Mouse (Mus musculus) kidney, adult 11 months (tissue): Measurements from ENCODE around the gene Grk2.
A peak's percentile ranks its signal among the peaks of the same experiment; 100 is the strongest.

Experiments used
- DNase-seq: peaks from one replicate; pipeline ENCODE4 v3.0.0; 2022

Grk2 gene

GRCm38 (mm10) chr19:4306190-4306577 lies at the start of gene Grk2:
Grk2 (minus strand) TSS chr19:4306222.
- DNase-seq, result peak; percentile 67

GRCm38 (mm10) chr19:4349455-4349854 lies 43.4 kb upstream of the Grk2 start:
- no peak for DNase-seq

GRCm38 (mm10) chr19:4346479-4346878 lies 40.5 kb upstream of the Grk2 start:
- no peak for DNase-seq

- peak; percentile 64 for DNase-seq
Observed at GRCm38 (mm10) chr19:4338162-4338561, 32.1 kb upstream of the Grk2 start.

- DNase-seq, result peak; percentile 98
Observed at GRCm38 (mm10) chr19:4333791-4334190, 27.8 kb upstream of the Grk2 start.

- no peak for DNase-seq
Observed at GRCm38 (mm10) chr19:4333100-4333775, 27.2 kb upstream of the Grk2 start.

- peak; percentile 61 for DNase-seq
Observed at GRCm38 (mm10) chr19:4332653-4333052, 26.6 kb upstream of the Grk2 start.

- DNase-seq, result no peak
Observed at GRCm38 (mm10) chr19:4331273-4331672, 25.3 kb upstream of the Grk2 start.

GRCm38 (mm10) chr19:4330603-4331002 lies 24.6 kb upstream of the Grk2 start:
- DNase-seq, result no peak

- DNase-seq, result no peak
Observed at GRCm38 (mm10) chr19:4328737-4329304, 22.8 kb upstream of the Grk2 start.

GRCm38 (mm10) chr19:4326881-4327280 lies 20.9 kb upstream of the Grk2 start:
- DNase-seq, result no peak

- peak; percentile 49 for DNase-seq
Observed at GRCm38 (mm10) chr19:4326106-4326505, 20.1 kb upstream of the Grk2 start.

GRCm38 (mm10) chr19:4322134-4322533 lies 16.1 kb upstream of the Grk2 start:
- DNase-seq, result no peak

- DNase-seq, result no peak
Observed at GRCm38 (mm10) chr19:4321622-4322021, 15.6 kb upstream of the Grk2 start.

GRCm38 (mm10) chr19:4319272-4319671 lies 13.2 kb upstream of the Grk2 start:
- DNase-seq, result no peak

GRCm38 (mm10) chr19:4317181-4317580 lies 11.2 kb upstream of the Grk2 start:
- no peak for DNase-seq

GRCm38 (mm10) chr19:4315223-4315944 lies 9.4 kb upstream of the Grk2 start:
- DNase-seq, result peak; percentile 44

GRCm38 (mm10) chr19:4309776-4310185 lies 3.8 kb upstream of the Grk2 start:
- DNase-seq, result peak; percentile 55

GRCm38 (mm10) chr19:4309302-4309701 lies 3.3 kb upstream of the Grk2 start:
- no peak for DNase-seq

GRCm38 (mm10) chr19:4305491-4306189 lies 382 bp downstream of the Grk2 start:
- DNase-seq, result no peak

- no peak for DNase-seq
Observed at GRCm38 (mm10) chr19:4304871-4305321, 1.1 kb downstream of the Grk2 start.

GRCm38 (mm10) chr19:4304251-4304821 lies 1.7 kb downstream of the Grk2 start:
- DNase-seq, result no peak

GRCm38 (mm10) chr19:4303640-4303995 lies 2.4 kb downstream of the Grk2 start:
- DNase-seq, result no peak
